Mouse (Mus musculus): ENCODE measurements at regions not wholly inside any gene's neighbourhood (a gene's known extent, or its start where the extent isn't known, plus 50 kb on each side); places are given as distances from the start of the nearest gene placed in this dataset.

- DNase-seq (ENCODE audit: extremely low spot score in 1 of 2, low spot score in 1 of 2): no peak
These were observed 56.2 kb downstream of the Rpl36a-ps1 start for GRCm38 (mm10) chr14:98937933-98938332.

DNA sequence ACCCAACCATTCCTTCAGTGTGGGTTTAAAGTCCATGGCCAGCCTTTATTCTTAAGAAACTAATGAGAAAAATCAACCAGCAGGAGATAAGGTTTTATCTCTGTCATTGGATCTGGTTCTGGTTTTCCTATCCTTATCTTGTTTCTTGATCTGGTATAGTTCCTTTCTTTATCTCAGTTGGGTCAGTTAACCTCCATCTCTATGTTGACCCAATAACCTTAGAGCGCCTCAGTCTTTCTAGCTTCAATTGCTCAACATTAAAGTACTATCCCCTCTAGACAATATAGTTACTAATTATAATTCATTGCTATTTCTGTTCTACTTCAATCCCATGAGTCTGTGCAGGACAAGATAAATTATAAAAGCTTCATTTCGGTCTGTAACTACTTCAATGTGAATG, 56.7 kb downstream of the Rpl36a-ps1 start:
- no peak for DNase-seq (ENCODE audit: extremely low spot score in 1 of 2, low spot score in 1 of 2)

DNA sequence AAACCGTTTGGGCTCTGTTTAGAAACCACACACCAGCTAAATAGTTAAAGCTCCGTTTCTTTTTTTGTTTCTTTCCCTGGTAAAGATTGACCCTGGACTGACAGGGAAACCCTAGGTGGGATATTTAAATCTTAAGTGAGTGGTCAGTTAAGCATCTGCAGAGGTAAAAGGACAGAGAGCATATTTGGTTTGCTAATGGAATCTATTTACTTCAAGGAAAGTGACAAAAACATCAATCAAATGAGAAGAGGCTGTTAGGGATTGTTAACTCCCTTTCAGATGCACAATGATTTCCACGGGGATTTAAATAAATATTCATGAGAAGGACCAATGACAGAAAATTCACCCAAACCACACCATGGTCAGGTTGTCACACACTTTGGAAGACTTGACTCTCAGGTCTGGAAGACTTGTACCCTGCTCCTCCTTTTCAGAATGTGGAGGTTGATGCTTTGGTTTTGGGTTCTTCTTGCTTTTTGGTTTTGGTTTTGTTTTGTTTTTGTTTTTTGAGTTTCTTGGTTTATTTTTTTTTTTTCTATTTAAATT, 60.7 kb downstream of the Rpl36a-ps1 start:
- DNase-seq (ENCODE audit: extremely low spot score in 1 of 2, low spot score in 1 of 2): no peak

DNA sequence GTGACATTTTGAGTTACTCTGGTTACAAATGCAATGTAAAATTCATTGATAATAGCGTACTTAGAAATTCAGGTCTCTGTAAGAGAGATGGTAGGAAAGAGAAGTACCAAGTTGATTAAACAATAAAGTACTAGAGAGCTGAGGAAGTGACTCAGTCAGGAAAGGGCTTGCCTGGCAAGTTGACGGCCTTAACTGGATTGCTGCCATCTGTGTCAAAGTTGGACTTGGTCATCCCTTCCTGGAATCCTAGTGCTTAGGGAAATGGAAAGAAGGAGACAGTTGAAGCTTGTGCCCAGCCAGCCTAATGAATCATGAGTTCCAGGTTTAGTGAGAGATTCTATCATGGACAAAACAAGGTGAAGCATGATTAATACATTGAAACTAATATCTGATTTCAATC, 64.8 kb downstream of the Rpl36a-ps1 start:
- DNase-seq (ENCODE audit: extremely low spot score in 1 of 2, low spot score in 1 of 2): no peak

DNA sequence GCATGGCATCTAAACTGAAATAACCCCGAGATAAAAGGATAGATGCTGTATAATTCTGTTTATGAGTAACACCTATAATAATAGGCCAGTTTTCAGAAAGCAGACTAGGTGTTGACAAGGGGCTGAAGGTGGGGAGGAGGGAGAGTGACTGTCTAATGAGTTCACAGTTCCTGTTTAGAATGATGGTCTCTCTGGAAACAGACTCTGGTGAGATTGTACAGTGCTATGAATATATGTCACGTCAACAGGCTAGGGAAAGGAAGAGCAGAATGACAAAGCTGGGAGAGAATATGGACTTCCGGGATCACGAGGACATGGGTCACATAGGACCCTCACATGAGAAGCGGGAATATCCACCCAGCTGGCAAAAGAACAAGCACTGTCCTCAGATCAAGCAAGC, 85.9 kb downstream of the Rpl36a-ps1 start:
- no peak for DNase-seq (ENCODE audit: extremely low spot score in 1 of 2, low spot score in 1 of 2)

DNA sequence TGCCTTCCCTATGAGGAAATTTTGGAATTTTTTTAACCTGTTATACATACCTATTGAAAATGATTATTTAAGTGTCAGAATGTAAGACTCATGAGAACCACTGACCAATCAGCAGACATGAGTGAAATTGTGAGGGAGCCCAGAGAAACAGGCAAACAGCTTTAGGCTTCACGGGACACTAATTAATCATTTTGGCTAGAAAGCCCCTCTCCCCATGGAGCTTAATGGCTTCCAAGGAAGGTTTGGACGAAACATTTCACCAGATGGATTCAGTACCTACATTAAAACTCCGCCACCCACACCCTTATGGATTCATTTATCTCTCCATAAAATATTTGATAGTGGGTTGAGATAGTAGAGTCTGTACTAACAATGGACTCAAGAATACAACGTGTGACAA, 95.2 kb downstream of the Rpl36a-ps1 start:
- DNase-seq (ENCODE audit: extremely low spot score in 1 of 2, low spot score in 1 of 2): no peak

DNA sequence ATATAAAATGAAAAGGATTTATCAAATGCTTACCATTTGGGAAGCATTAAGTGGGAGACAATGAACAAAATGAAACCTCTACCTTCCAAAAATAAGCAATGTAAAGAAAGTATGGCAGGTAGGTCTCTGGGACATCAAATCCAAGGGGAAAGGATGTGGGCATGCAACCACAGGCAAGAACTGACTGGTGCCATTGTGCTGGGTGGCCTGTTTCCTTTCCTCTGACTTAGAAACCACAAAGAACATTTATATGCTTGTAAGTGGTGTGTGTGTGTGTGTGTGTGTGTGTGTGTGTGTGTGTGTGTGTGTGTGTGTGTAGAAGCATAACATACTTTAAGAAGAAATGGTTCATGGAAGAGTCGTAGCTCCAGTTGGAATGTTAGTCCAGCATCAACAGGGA, 96.7 kb downstream of the Rpl36a-ps1 start:
- no peak for DNase-seq (ENCODE audit: extremely low spot score in 1 of 2, low spot score in 1 of 2)

GRCm38 (mm10) chr14:98895933-98896332, 98.2 kb downstream of the Rpl36a-ps1 start:
- DNase-seq (ENCODE audit: extremely low spot score in 1 of 2, low spot score in 1 of 2): no peak

DNA sequence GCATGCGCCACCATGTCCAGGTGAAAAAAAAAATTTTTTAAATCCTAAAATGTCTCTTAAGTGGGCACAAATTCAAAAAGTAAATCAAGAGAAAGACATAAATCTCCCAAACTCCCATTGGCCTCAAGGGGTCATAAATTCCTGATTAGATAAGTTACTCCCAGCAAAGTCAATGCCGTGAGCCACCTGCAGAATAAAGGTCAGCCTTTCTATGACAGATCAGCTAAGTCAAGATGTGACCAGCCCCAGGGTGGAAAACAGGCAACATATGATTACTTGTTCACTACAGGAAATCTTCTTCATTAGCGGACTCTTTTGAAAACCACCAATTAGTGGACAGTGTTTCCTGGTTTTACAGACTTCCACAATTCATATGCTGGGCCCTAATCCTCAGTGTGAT, 101.4 kb downstream of the Rpl36a-ps1 start:
- no peak for DNase-seq (ENCODE audit: extremely low spot score in 1 of 2, low spot score in 1 of 2)

DNA sequence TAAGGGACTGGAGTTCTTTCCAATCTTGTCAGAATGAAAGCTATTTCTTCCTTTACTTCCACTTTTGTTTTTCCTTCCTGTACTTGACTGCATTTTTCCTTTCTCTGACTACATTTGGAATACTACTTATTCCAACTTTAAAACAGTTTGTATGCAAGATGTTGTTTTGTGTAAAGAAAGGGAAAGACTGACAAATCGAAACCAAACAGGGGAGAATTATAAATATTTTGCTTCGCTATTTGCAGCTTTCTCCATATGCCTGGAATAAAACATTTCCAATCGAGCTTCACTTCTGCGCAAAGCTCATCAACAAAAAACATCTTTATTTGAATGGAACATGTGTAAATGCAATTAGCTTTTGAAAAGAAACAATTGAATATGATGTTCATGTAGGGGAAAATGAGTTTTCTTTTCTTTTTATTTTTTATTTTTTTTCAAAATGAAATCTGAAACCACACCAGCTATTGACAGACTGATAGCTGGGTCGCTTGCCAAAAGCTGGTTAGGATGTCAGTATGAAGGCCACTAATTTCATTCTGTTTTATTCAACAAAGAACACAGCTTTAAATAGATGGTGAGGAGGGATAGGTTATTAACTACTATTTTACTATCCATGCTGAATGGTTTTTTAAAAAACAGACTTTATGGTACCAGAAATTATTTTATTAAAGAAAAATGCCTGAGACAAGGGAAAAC, 102.7 kb downstream of the Rpl36a-ps1 start:
- DNase-seq (ENCODE audit: extremely low spot score in 1 of 2, low spot score in 1 of 2): no peak

DNA sequence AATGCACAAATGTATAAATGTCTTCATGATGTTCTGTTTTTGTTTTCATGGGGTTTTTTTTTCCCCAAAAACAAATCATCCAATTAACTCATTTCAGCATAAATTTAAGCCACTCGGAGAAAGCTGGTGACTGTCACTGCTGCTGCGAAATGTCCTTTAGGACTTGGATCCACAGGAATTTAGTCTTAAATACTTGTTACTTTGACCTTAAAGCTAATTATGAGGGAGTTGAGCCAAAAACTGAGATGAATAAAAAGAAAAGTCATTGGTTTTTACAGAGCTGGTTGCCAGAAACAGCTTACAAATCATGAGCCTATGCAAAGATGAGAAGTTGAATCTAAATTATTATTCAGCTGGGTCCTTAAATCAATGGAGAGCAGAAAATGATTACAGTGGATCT, 106.5 kb downstream of the Rpl36a-ps1 start:
- DNase-seq (ENCODE audit: extremely low spot score in 1 of 2, low spot score in 1 of 2): no peak

DNA sequence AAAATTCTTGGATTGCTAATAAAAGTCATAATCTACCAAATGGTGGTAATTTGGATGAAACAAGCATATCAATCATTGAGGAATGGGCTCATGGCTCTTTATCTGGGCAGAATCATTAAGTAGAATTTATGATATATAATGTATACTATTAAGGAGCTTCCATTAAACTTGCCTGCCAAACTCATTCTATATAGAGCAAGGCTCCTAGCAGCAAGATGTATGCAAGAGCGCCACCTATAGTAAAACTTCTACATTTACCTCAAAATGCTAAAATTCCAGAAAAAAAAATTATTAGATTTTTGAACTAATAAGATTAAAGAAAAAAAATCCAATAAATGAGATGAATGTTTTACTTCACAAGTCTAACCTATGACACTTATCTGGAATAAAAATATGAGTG, 107.1 kb downstream of the Rpl36a-ps1 start:
- DNase-seq (ENCODE audit: extremely low spot score in 1 of 2, low spot score in 1 of 2): no peak

DNA sequence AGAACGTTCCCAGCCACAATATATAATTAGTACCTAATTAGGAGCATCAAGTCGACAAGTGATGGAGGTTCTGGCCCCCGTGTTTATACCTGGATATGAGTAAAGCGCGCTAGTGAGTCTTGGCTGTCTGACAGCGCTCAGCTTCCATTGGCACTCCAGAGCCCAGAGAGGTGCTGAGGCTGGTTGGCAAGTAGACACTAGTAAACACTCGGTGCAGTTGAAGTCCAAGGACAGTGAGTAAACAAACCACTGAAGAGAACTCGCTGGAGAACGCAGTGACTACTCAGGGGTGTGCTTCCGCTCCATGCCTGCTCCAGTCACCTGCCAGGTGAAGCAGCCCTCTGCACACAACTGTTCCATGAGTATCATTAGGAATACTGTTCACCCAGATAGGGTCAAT, 111.5 kb downstream of the Rpl36a-ps1 start:
- DNase-seq (ENCODE audit: extremely low spot score in 1 of 2, low spot score in 1 of 2): no peak

GRCm38 (mm10) chr14:98877956-98878355, 116.2 kb downstream of the Rpl36a-ps1 start:
- DNase-seq (ENCODE audit: extremely low spot score in 1 of 2, low spot score in 1 of 2): no peak

GRCm38 (mm10) chr14:98873446-98873845, 120.7 kb downstream of the Rpl36a-ps1 start:
- DNase-seq (ENCODE audit: extremely low spot score in 1 of 2, low spot score in 1 of 2): no peak

GRCm38 (mm10) chr14:98869888-98870287, 124.2 kb downstream of the Rpl36a-ps1 start:
- DNase-seq (ENCODE audit: extremely low spot score in 1 of 2, low spot score in 1 of 2): no peak

- DNase-seq (ENCODE audit: extremely low spot score in 1 of 2, low spot score in 1 of 2): no peak
These were observed 127.2 kb downstream of the Rpl36a-ps1 start for GRCm38 (mm10) chr14:98866880-98867279.

- no peak for DNase-seq (ENCODE audit: extremely low spot score in 1 of 2, low spot score in 1 of 2)
These were observed 130.1 kb downstream of the Rpl36a-ps1 start for GRCm38 (mm10) chr14:98864001-98864400.

DNA sequence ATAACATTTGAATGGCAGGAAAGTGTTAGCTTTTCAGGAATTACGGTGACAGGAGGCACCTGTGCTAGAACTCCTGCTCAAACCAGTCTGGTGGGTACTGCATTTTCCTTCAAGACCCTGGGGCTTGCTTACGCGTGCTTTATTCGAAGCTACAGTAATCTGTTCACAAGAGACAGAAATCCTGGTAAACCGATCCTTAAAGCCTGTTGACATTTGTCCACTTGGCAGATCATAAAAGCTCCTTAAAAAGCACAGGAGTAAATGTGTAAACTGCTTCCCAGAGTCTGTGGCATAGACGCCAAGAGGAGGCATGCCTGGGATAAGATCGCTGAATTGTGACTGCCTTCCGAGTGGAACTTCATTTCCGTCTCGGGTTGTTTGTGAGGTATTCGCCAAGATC, 130.5 kb downstream of the Rpl36a-ps1 start:
- DNase-seq (ENCODE audit: extremely low spot score in 1 of 2, low spot score in 1 of 2): no peak

- no peak for DNase-seq (ENCODE audit: extremely low spot score in 1 of 2, low spot score in 1 of 2)
These were observed 131.9 kb downstream of the Rpl36a-ps1 start for GRCm38 (mm10) chr14:98862095-98862735.

DNA sequence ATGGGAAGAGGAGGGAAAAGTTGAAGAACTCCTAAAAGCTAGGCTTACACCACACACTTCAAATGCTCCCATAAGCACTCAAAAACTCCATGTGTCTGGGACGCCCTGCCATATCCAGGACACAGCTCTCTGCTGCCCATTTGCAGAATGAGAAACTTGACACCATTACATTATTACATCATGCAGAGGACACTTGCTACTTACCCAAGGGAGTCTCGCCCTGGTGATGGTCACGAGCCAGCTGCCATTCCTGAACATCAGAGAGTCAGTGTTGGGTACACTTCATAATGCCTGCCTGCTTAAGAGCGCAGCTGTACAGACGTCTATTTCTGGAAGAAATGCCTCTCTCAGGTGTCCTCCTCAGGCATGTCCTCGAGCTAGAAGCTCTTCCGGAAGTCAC, 135.3 kb downstream of the Rpl36a-ps1 start:
- DNase-seq (ENCODE audit: extremely low spot score in 1 of 2, low spot score in 1 of 2): no peak

DNA sequence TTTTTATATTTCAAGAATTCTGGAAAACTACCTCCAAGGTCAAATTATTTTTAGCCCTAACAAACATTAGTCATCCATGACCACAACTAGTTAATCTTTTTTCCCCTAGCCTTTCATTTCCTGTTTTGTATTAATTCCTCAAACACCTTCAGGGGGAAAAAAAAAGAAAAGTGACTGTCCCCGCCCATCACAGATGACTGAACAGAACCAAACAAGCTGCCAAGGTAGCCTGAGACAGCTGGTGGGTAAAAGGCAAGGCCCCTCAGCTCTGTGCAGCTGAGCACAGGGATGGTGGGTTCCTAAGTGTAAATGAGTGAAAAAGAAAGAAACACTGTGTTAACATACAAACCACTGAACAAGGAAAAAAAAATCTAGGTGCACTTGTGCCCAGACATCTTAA, 145.6 kb downstream of the Rpl36a-ps1 start:
- no peak for DNase-seq (ENCODE audit: extremely low spot score in 1 of 2, low spot score in 1 of 2)

Data from layer of hippocampus, postnatal 25 days (tissue).